Mouse (Mus musculus) heart, adult 2 months (tissue): ENCODE data around the gene Snx19. TPM values are rescaled to one million over a fixed set of nuclear protein-coding genes. Genes with fewer than 3 reads are reported as not detected.
A peak's percentile ranks its signal among the peaks of the same experiment; 100 is the strongest.

Source experiments
- DNase-seq, 2 experiments: peaks; one replicate each; pipeline ENCODE4 v3.0.0; 2021
- H3K27ac ChIP-seq: fragments of 200-600 bp; 2 replicates; pipeline ENCODE4 v1.8.1; 2022
- H3K27me3 ChIP-seq: fragments of 200-500 bp; 2 replicates; pipeline ENCODE4 v1.6.1; 2012; ENCODE audit warnings: mild to moderate bottlenecking, low read length, inconsistent platforms, mixed read lengths; ENCODE audit not compliant: control insufficient read depth, insufficient read depth
- H3K36me3 ChIP-seq: fragments of 200-500 bp; 2 replicates; pipeline ENCODE4 v1.6.1; 2012; ENCODE audit warnings: low read length, inconsistent platforms; ENCODE audit not compliant: control insufficient read depth, insufficient read depth
- H3K4me1 ChIP-seq: fragments of 200-500 bp; 2 replicates; pipeline ENCODE4 v1.6.1; 2011; ENCODE audit warnings: low read length; ENCODE audit not compliant: control insufficient read depth, insufficient read depth
- H3K4me3 ChIP-seq: fragments of 200-600 bp; 2 replicates; pipeline ENCODE4 v1.8.1; 2022
- H3K79me2 ChIP-seq: fragments of 200-500 bp; replicated peaks from 2 replicates; pipeline ENCODE4 v1.6.1; 2012; ENCODE audit warnings: mild to moderate bottlenecking, inconsistent platforms, low read length, moderate library complexity, mixed read lengths; ENCODE audit not compliant: control insufficient read depth, insufficient read depth
- H3K9ac ChIP-seq: fragments of 200-500 bp; 2 replicates; pipeline ENCODE4 v1.6.1; 2012; ENCODE audit warnings: low read depth, mild to moderate bottlenecking, control low read depth, inconsistent platforms, low read length, mixed read lengths
- CTCF ChIP-seq: fragments of 200-600 bp; IDR thresholded peaks from 2 replicates; pipeline ENCODE4 v1.8.1; 2022; ENCODE audit warnings: antibody characterized with exemption, mild to moderate bottlenecking, moderate library complexity
- EP300 ChIP-seq: fragments of 200-500 bp; IDR thresholded peaks from 2 replicates; pipeline ENCODE4 v1.6.1; 2011; ENCODE audit warnings: low read depth, low read length, control low read depth; ENCODE audit not compliant: insufficient read depth
- POLR2A ChIP-seq: fragments of 200-500 bp; IDR thresholded peaks from 2 replicates; pipeline ENCODE4 v1.6.1; 2011; ENCODE audit warnings: mild to moderate bottlenecking, low read depth, low read length, control low read depth; ENCODE audit not compliant: insufficient read depth
- WGBS: fragments of 180-500 bp; shearing (Covaris S2); methylation state at CpG from one replicate; pipeline ENCODE4 v1.1.7; 2018; 5-methylcytosine and 5-hydroxymethylcytosine counted together
- intact Hi-C: fragments of 180-260 bp; cut with DNase I; formaldehyde crosslinking; loops from one replicate; pipeline ENCODE4 v1.15.1; 2025
- polyA plus RNA-seq: library from polyadenylated mRNA; depleted of rRNA; stranded (reverse); fragments of >200 nt; gene quantifications from 2 replicates; pipeline ENCODE4 v1.2.3, GENCODE M21; 2012
- total RNA-seq, 2 experiments: library from RNA; stranded (reverse); gene quantifications; 2 replicates each; pipeline ENCODE4 v1.2.3; 2021

The Snx19 gene
- total and polyA plus RNA-seq, 3 experiments, result 12.9 to 27.1 (median 26.1) TPM

GRCm38 (mm10) chr9:30431909-30432308, 5.0 kb downstream of the Snx19 start:
- WGBS, result 93% methylated on average over 11 of the region's 11 CpGs
- Histone ChIP-seq H3K27me3 (no peaks in the 10 kb centered on the region), H3K4me3 (no peak overlapping the region), H3K27ac (no peak overlapping the region), H3K9ac (no peak overlapping the region), H3K4me1 (peaks cover 11% of the 10 kb centered on the region), H3K79me2 (peaks cover 3% of the 10 kb centered on the region), H3K36me3 (peaks cover 4% of the 10 kb centered on the region)
- TF ChIP-seq EP300 (no peak), CTCF (no peak), POLR2A (no peak)
- intact Hi-C loops, result no loop called here
- no peak for DNase-seq

DNA sequence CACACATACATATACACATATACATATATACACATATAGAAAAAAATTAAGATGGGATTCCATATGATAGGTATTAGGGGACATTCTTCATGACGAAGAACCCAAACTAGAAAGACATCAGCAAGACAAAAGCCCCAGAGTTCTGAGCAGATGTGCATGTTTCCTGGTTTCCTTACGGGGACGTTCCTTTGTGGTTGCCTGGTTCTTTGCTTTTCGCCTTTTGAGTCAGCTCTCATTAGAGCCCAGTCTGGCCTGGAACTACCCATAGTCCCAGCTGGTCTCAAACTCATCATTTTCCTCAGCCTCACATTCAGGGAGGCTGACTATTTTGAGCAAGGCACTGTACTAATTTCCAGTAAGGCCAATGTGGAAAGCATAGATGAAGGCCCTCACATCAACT, 7.0 kb downstream of the Snx19 start:
- Histone ChIP-seq H3K4me3 (no peak overlapping the region), H3K27ac (no peak overlapping the region), H3K9ac (no peak overlapping the region), H3K27me3 (no peaks in the 10 kb centered on the region), H3K4me1 (peaks cover 2% of the 10 kb centered on the region), H3K79me2 (peaks cover 2% of the 10 kb centered on the region), H3K36me3 (peaks cover 4% of the 10 kb centered on the region)
- TF ChIP-seq EP300 (no peak), POLR2A (no peak), CTCF (no peak)
- intact Hi-C loops, result no loop called here
- DNase-seq, result no peak
- WGBS, result 93% methylated on average over 4 of the region's 4 CpGs

DNA sequence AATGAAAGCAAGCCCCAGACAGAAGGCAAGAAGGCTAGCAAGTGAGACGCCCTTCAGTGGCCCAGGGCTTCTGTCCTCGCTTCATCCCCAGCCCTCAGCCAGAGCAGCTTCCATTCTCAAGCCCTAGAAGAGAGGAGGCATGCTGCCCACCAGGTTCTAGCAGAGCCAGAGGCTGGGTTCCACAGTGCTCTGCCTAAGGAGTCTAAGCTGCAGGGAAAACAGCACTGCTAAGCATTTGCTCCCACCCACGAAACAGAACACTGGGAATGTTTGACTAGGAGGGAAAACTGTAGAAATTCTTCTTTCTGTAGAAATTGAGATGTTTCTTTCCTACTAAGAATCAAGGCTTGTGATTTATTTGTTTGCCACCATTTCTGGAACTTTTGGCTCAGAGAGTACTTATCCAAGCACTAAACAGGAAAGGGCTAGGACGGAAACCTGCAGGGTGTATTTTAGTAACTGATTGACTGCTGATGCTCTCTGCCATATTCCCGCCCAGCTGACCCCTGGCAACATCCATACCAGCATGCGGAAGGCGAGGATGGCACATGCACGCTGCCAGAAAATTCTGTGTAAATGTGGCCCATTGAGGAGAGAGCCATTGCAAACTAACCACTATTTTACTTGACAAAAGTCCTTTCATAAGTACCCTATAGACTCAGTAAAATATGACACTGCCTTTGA, 9.1 kb downstream of the Snx19 start:
- H3K27ac ChIP-seq, result no peak overlapping the region
- no peak for DNase-seq
- no peaks in the 10 kb centered on the region; the same call in 1 of the 2 replicates for H3K4me1 ChIP-seq
- H3K4me3 ChIP-seq, result no peak overlapping the region
- WGBS, result 79% methylated on average over 8 of the region's 8 CpGs
- H3K79me2 ChIP-seq, result no peaks in the 10 kb centered on the region
- no peaks in the 10 kb centered on the region; the same call in none of the 2 replicates for H3K36me3 ChIP-seq
- no peak overlapping the region for H3K9ac ChIP-seq
- TF ChIP-seq POLR2A (no peak), CTCF (no peak), EP300 (no peak)
- H3K27me3 ChIP-seq, result no peaks in the 10 kb centered on the region
- intact Hi-C loops, result no loop called here

DNA sequence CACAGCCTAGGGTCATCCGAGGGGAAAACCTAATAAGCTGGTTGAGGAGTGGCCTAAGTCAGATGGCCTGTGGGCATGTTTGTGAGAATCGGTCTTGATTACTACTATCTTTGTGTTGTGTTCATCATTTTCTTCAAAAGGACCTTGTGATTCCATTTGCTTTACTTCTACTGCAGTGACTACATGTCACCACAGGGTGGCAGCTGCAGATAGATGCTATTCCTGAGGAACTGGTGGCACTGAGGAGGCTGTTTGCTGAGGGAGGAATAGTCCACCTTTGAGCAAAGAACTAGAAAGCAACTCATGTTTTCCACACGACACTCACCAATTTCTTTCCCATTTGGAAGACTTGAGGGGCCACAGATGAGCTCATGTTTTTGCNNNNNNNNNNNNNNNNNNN, 11.6 kb downstream of the Snx19 start:
- no peak overlapping the region for H3K9ac ChIP-seq
- WGBS, result 41% methylated on average over 3 of the region's 3 CpGs
- H3K27ac ChIP-seq, result no peak overlapping the region
- no peaks in the 10 kb centered on the region; the same call in 1 of the 2 replicates for H3K4me1 ChIP-seq
- DNase-seq, result peak in 1 of 2 experiments; percentile 27
- H3K4me3 ChIP-seq, result no peak overlapping the region
- TF ChIP-seq EP300, result no peak
- TF ChIP-seq POLR2A, result no peak
- TF ChIP-seq CTCF, result peak; percentile 85
- H3K79me2 ChIP-seq, result no peaks in the 10 kb centered on the region
- intact Hi-C loops, result loop anchor here (2.0 kb wide), 1 partner anchor 502 kb away; no protein-coding TSS in a partner anchor
- H3K36me3 ChIP-seq, result no peaks in the 10 kb centered on the region; the same call in none of the 2 replicates
- no peaks in the 10 kb centered on the region for H3K27me3 ChIP-seq

DNA sequence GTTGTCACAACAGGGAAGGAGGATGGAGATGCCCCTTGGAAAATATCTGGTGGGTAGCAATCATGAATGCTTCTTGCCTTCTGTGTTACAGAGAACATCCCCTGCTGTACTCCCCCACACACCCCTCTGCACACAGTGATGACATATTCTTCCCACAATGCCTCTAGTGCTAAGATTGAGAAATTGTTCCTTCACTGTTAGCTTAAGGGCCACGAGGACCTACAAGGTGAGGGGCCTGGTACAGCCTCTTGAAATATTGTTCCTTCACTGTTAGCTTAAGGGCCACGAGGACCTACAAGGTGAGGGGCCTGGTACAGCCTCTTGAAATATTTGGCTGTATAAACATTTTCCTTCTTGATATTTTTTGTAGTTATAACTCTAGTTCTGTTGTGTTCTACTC, 14.9 kb downstream of the Snx19 start:
- H3K79me2 ChIP-seq, result no peaks in the 10 kb centered on the region
- intact Hi-C loops, result loop anchor here (10.0 kb wide), 1 partner anchor 643 kb away; no protein-coding TSS in a partner anchor
- no peak overlapping the region for H3K27ac ChIP-seq
- WGBS, result 85% methylated on average over 2 of the region's 2 CpGs
- H3K36me3 ChIP-seq, result peaks cover 7% of the 10 kb centered on the region
- no peak for DNase-seq
- TF ChIP-seq EP300 (no peak), POLR2A (no peak), CTCF (no peak)
- peaks cover 2% of the 10 kb centered on the region for H3K4me1 ChIP-seq
- no peak overlapping the region for H3K9ac ChIP-seq
- no peak overlapping the region for H3K4me3 ChIP-seq
- H3K27me3 ChIP-seq, result no peaks in the 10 kb centered on the region
